In genomic region chr14:50807487-50808072, GRCm38 (mm10) we compare ENCODE assay signal across 1 mouse cellular context.
A peak's percentile ranks its signal among the peaks of the same experiment; 100 is the strongest.
TF ChIP-seq lines count a peak whose summit lies in the region.

Gene Ccnb1ip1 (minus strand): TSS chr14:50807732.
Gene Parp2 (plus strand): TSS chr14:50807841.

TF ChIP-seq in CH12.LX, 34 proteins besides CTCF, POLR2A, EP300 and RAD21 (continued from another document):
- peak; percentile 63; the same call in 1 of the 2 replicates for TF ChIP-seq JUND (conservative IDR thresholded peaks at IDR 0.05; ENCODE audit: low read depth, low read length)
- peak; percentile 99 for TF ChIP-seq BHLHE40 (IDR thresholded peaks at IDR 0.05; ENCODE audit: low read depth, low read length)
- peak; percentile 93 for TF ChIP-seq MXI1 (IDR thresholded peaks at IDR 0.05; ENCODE audit: low read depth, low read length)
- peak; percentile 65 for TF ChIP-seq USF2 (conservative IDR thresholded peaks at IDR 0.05; ENCODE audit: low read depth, low read length)
- TF ChIP-seq CHD1 (IDR thresholded peaks at IDR 0.05; ENCODE audit: low read depth, low read length): peak; percentile 25; the same call in 1 of the 2 replicates
- peak; percentile 74; the same call in 1 of the 2 replicates for TF ChIP-seq KAT2A (IDR thresholded peaks at IDR 0.05; ENCODE audit: insufficient replicate concordance, low read length)
- TF ChIP-seq HCFC1 (IDR thresholded peaks at IDR 0.05; ENCODE audit: low read depth, low read length): peak; percentile 85
- TF ChIP-seq CHD2 (IDR thresholded peaks at IDR 0.05; ENCODE audit: low read length): 0 out of 2 replicates have a peak, but pooled peaks have one; percentile 57
- TF ChIP-seq MAX (IDR thresholded peaks at IDR 0.05; ENCODE audit: low read length): peak; percentile 99
- TF ChIP-seq TCF12 (IDR thresholded peaks at IDR 0.05; ENCODE audit: low read depth, low read length): peak; percentile 89
- no peak for TF ChIP-seq ZKSCAN1 (IDR thresholded peaks at IDR 0.05; ENCODE audit: borderline replicate concordance, low read depth, low read length)
- peak; percentile 99 for TF ChIP-seq TBP (conservative IDR thresholded peaks at IDR 0.05; ENCODE audit: low read depth, low read length)
- peak; percentile 87 for TF ChIP-seq ETS1 (conservative IDR thresholded peaks at IDR 0.05; ENCODE audit: low read depth, low read length)
- TF ChIP-seq RCOR1 (conservative IDR thresholded peaks at IDR 0.05; ENCODE audit: low read depth, low read length): peak; percentile 81; the same call in 1 of the 2 replicates
- peak; percentile 100 for TF ChIP-seq UBTF (IDR thresholded peaks at IDR 0.05; ENCODE audit: low read depth, low read length)
- peak; percentile 84 for TF ChIP-seq MAZ (IDR thresholded peaks at IDR 0.05; ENCODE audit: low read depth, low read length)
- TF ChIP-seq MYC (IDR thresholded peaks at IDR 0.05; ENCODE audit: low read depth, low read length): peak; percentile 97
- TF ChIP-seq ZMIZ1 (IDR thresholded peaks at IDR 0.05; ENCODE audit: low read depth, low read length): peak; percentile 88
- TF ChIP-seq IRF4 (IDR thresholded peaks at IDR 0.05; ENCODE audit: low read depth, low read length): peak; percentile 85
